ENCODE assay signal across 8 mouse cellular contexts in the genomic region with DNA sequence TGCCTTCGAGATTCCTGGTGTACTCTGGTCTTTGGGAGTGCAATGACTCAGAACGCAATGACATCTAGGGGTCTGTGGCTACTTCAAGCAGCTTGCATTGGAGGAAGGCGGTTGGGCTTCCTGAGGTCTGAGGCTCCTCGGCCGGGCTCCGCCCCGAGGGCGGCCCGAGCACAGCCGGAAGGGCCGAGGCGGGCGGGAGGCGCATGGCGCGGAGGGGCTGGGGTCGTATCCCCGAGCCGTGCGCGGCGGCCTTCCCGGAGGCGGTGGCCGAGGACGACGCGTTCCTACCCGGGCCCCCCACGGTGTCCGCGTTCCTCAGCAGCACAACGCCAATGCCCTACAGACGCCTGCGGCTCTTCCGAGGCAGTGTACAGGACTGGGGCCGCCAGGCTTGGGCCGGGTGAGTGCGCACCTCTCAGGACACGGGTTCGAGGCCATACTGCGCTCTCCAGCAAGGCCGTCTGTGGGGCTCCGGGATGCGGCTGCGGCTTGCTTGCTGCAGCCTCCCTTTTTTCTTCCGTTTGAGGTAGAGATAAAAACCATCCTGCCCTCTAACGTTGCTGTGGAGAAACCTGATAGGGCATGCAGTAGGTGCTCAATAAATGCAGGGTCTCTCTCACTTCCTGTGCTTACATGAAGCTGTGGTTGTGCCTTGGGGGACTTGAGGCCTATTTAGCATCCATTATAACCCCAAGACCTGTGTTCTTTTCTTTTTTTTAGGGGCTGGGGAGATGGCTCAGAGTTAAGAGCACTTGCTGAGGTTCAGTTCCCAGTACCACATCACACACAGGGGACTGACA. TPM values are rescaled to one million over a fixed set of nuclear protein-coding genes. Genes with fewer than 3 reads are reported as not detected.
DNase-seq lines count a peak whose midpoint lies in the region; ATAC-seq lines count a peak whose summit lies in the region.

No protein-coding gene starts in this region.

- H3K27ac ChIP-seq in heart, embryonic 10.5 days: peak overlapping the region; percentile 89

- H3K4me3 ChIP-seq in heart, embryonic 10.5 days: peak overlapping the region; percentile 65

- H3K36me3 ChIP-seq in heart, embryonic 10.5 days: no peaks in the 10 kb centered on the region

- 5% methylated on average over 48 of the region's 48 CpGs for WGBS in heart, embryonic 10.5 days

- H3K27me3 ChIP-seq in heart, embryonic 10.5 days (ENCODE audit: insufficient read depth, poor library complexity, severe bottlenecking): peaks cover 25% of the 10 kb centered on the region

- peak; percentile 30 for DNase-seq in kidney, adult 18-20 months
- no peak for DNase-seq in kidney, adult 8-10 months
- peak; percentile 35 for DNase-seq in adrenal gland, postnatal 25 days
- DNase-seq in heart, embryonic 10.5 days (ENCODE audit: low spot score): no peak
- peak; percentile 66 for DNase-seq in kidney, postnatal 14 days
- DNase-seq in mesoderm, embryonic 11.5 days (ENCODE audit: low read depth, low spot score): peak; percentile 61
- DNase-seq in ovary, postnatal 10 days (ENCODE audit: low spot score): no peak

- H3K4me1 ChIP-seq in heart, embryonic 10.5 days: peaks cover 54% of the 10 kb centered on the region

- H3K9me3 ChIP-seq in heart, embryonic 10.5 days: no peaks in the 10 kb centered on the region

- ATAC-seq in monocyte, adult 5-6 weeks (replicated peaks; ENCODE audit: insufficient number of reproducible peaks, low FRiP score, low TSS enrichment, poor library complexity, severe bottlenecking): no peak

RNA-seq across cellular contexts. Expression of gene Pde4a, which starts 16.1 kb away (rescaled TPM):
- 12.9 and 13.1 TPM in 2 replicates for total RNA-seq in adrenal gland, postnatal 25 days (2021)
- 7.5 and 9.0 TPM in 2 replicates for polyA plus RNA-seq in heart, embryonic 10.5 days (2016; fragmentation: Nextera tagmentation; extraction: Ambion mirVana)
- 2.1 to 5.6 TPM (median 2.5 TPM) in 3 replicates for total RNA-seq in monocyte, adult 5-6 weeks (2017)

RNA-seq across cellular contexts. Expression of gene Cdc37, which starts 31.8 kb away (rescaled TPM):
- 190 and 202 TPM in 2 replicates for total RNA-seq in adrenal gland, postnatal 25 days (2021)
- 286 and 333 TPM in 2 replicates for polyA plus RNA-seq in heart, embryonic 10.5 days (2016; fragmentation: Nextera tagmentation; extraction: Ambion mirVana)
- total RNA-seq in monocyte, adult 5-6 weeks (2017): 174 to 287 TPM (median 193 TPM) in 3 replicates

RNA-seq across cellular contexts. Expression of gene Tyk2, which starts 50.6 kb away (rescaled TPM):
- 17.7 and 22.4 TPM in 2 replicates for total RNA-seq in adrenal gland, postnatal 25 days (2021)
- 12.6 and 16.5 TPM in 2 replicates for polyA plus RNA-seq in heart, embryonic 10.5 days (2016; fragmentation: Nextera tagmentation; extraction: Ambion mirVana)
- 38.4 to 87.0 TPM (median 42.5 TPM) in 3 replicates for total RNA-seq in monocyte, adult 5-6 weeks (2017)

RNA-seq across cellular contexts. Expression of gene Keap1, which starts 57.5 kb away (rescaled TPM):
- 50.8 and 51.5 TPM in 2 replicates for total RNA-seq in adrenal gland, postnatal 25 days (2021)
- polyA plus RNA-seq in heart, embryonic 10.5 days (2016; fragmentation: Nextera tagmentation; extraction: Ambion mirVana): 51.4 and 52.4 TPM in 2 replicates
- total RNA-seq in monocyte, adult 5-6 weeks (2017): 21.7 to 32.5 TPM (median 22.1 TPM) in 3 replicates

Comparison
In these comparisons a context has a peak if more than half of its experiments do, and no peak if none do; other contexts are left out.
1. DNase-seq: peak in kidney, adult 18-20 months (single experiment), adrenal gland, postnatal 25 days (single experiment), kidney, postnatal 14 days (single experiment) and mesoderm, embryonic 11.5 days (single experiment); none in kidney, adult 8-10 months (0 of 2), heart, embryonic 10.5 days (single experiment) and ovary, postnatal 10 days (single experiment).